Mouse (Mus musculus) liver (tissue): ENCODE results near the gene 4930590J08Rik.

Experiments used
- DNase-seq: peaks from one replicate; pipeline ENCODE4 v3.0.0-alpha.2; 2020; ENCODE audit warnings: mixed read lengths

4930590J08Rik gene

GRCm38 (mm10) chr6:91965060-91965459 is 62.5 kb downstream of the 4930590J08Rik start:
- DNase-seq, result no peak

DNA sequence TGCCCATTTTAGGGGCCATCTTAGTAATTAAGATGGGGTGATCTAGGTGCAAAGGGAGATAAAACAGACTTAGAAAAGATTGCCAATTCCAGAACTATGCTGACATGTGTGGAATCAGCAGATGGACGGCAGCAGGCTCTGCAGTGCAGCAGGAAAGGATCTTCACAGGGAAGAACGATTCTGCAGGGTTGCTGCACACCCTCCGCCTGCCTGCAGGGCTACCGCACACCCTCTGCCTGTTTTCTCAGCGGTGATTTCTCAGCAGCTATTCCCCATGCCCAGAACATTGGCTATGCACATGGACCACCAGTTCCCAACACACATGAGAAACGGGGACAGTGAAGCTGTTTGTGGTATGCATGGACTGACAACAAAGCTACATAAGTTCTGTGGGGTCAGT is 63.4 kb downstream of the 4930590J08Rik start:
- DNase-seq, result no peak

DNA sequence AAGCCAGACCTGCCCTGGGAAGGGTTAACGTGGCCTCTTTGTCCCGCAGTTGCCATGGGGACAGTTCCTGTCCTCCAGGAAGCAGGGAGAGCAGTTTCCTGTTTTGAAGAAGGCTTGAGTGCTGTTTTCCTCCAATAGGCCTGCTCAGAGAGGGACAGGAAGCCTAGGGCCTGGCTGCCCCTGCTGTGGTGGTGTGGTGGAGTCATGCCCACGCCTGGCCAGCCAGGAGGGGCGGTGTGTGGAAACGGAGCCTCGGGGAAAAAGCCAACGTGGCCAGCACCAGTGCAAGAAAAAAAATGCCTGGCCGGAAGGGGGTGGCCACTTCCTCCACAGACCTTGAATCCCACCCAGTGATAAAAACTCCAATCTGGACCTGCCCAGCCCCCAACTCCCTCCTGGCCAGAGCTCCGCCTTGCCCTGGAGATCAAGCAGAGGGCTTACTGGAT is 69.6 kb downstream of the 4930590J08Rik start:
- peak; percentile 42 for DNase-seq

DNA sequence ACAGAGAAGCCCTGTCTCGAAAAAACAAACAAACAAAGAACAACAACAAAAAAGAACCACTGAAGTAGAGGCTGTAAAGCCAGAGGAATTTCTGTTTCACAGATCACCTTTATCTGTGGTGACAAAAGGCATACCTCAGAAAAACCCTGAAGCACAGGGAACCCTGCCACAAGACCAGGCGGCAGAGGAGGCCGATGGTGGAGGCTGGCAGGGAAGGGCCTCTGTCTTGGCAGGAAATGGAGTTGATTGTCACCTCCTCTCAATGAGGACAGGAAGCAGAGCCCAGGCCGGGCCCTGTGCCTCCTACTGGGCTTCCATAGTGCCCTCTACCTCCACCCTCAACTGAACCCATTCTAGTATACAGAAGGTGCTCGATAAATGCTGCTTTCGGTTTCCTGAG is 71.4 kb downstream of the 4930590J08Rik start:
- no peak for DNase-seq

DNA sequence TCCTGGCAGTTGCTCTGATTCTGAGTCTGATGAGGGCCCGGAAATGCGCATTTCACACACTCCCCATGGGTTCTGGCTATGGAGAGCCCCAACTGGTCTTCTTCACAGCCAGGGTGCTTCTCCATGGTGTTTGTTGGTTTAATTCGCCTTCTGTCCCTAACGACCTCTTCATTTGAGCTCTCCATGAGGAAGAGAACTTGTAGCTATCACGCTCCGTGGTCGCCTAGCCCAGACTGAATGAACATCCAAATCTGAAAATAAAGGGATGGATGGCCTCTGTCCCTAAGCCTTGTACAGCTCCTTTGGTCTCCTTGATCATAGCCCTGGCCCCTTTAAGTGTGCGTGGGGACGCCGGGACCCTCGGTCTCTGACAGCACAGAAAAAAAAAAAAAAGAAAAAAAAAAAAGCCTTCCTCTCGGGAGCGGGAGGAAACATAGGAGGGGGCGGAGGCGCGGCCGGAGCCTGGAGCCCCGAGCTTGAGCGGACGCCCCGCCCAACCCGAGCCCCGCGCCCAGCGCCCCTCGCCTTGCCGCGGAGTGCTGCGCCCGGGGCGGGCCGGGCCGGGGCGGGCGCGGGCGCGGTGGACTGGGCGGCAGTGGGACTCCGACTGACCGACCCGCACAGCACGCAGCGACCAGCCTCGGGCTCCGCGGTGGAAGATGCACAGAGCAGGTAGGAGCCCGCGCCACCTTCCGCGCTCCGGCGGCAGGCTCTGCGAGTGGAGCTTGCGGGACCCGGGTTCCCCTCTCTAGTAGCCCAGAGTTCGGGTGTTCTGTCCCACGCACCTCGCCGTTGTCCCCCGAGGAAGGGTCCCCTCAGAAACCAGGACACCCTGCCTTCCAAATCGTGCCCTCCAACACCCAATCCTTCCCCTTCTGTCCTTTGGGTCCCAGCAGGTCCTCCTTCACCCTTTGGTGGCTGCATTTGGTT is 76.0 kb downstream of the 4930590J08Rik start, which contains the start of gene Fgd5:
Gene Fgd5, plus strand, starts transcription at position 508 of the 930 bp plus-strand sequence.
- DNase-seq, result peak; percentile 51

GRCm38 (mm10) chr6:91979301-91979996 is 76.8 kb downstream of the 4930590J08Rik start:
- DNase-seq, result no peak

- no peak for DNase-seq
Measured at GRCm38 (mm10) chr6:91980011-91980410, 77.4 kb downstream of the 4930590J08Rik start.

DNA sequence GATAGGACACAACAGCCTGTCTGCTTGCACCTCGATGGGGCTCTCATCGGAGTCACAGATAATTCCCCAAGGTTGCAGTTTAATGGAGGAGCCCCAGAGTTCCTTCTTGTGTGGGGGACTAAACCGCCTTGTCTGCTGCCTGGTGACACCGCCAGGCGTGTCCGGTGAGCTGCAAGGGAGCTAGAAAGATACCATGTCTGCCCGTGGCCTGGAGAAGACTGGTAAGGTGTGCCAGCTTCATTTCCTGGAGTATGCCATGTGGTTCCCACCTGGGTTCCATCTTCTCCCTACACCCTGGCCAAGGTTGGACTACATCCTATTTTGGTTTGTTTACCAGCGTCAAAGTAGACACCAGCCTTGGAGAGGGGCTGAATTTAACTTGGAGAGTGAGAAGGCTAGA is 87.5 kb downstream of the 4930590J08Rik start:
- DNase-seq, result no peak

DNA sequence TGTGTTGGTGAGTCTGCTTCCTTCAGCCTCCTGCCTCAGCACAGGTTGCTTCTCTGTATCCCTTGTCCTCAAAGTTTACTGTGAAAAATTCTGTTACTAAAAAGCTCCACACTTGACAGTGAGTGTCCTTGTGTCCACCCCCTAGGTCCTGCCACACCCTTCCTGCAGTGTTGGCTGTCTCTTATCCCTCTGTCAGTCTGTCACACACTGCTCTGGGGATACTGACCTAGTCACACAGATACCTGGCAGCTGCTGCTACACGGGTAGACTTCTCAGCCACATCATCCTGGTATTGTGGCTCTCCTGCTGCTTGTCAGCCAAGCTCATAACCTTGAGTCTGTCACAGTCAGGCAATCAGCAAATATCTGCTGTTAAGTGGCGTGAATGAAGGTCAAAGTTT is 90.2 kb downstream of the 4930590J08Rik start:
- DNase-seq, result peak; percentile 68

- DNase-seq, result peak; percentile 76
Measured at GRCm38 (mm10) chr6:91993795-91994505, 91.3 kb downstream of the 4930590J08Rik start.

DNA sequence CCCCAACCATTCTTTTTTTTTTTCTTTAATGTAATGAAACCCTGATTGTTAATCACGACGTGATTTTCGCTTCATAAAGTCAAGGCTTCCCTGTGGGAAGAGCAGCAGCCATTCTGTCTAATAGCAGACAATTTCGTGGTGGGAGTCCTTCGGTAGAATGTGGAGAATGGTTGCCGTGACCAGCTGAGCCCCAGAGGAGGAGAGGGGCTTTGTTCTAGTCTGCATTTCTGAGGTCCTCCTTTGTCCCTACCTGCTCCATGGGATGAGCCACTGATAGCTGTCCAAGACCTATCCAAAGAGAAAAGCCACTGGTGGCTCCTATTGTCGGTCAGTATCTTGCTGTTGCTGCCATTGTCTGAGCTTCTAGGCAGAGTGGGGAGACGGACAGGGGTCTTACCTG is 93.5 kb downstream of the 4930590J08Rik start:
- no peak for DNase-seq
